Mouse (Mus musculus) NIH3T3 (cell line): ENCODE measurements around the gene Kat5.

ENCODE experiments used
- DNase-seq: peaks from one replicate; pipeline ENCODE4 v3.0.0-alpha.2; 2012; ENCODE audit warnings: low read depth

The Kat5 gene

DNA sequence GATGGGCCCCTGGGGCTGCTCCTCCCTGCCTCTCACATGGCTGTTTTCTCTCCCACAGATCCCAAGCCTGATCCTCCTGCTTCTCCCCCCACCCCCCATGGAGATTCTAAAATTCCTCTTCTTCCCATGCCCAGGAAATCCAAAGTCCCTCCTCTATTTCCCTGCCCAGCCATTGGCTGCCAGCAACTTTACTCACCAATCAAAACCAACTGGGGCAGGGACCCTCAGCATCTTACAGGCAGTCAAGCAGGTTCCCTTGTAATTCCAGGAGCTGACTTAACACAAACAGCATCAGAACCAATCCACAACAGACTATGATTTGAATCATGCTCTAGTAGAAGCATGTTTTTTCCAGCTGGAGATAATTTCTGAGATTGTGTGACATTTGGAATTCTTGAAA, 19.9 kb upstream of the Kat5 start:
- DNase-seq = no peak

DNA sequence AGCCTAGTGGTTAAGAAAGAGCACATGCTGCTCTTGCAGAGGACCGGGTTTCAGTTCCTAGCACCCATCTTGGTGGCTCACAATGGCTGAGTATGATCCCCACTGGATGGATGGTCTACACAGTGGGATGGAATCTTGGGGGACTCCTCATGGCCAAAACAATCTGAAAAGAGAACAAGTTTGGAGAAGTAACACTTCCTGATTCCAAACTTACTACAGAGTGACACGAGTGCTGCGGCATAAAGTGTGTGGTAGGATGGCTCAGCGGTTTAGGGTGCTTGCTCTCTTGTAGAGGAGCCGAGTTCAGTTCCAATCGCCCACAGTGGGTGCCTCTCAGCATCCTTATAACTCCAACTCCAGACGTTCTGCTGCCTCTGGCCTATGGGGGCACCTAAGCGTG, 15.3 kb upstream of the Kat5 start:
- DNase-seq = no peak

DNA sequence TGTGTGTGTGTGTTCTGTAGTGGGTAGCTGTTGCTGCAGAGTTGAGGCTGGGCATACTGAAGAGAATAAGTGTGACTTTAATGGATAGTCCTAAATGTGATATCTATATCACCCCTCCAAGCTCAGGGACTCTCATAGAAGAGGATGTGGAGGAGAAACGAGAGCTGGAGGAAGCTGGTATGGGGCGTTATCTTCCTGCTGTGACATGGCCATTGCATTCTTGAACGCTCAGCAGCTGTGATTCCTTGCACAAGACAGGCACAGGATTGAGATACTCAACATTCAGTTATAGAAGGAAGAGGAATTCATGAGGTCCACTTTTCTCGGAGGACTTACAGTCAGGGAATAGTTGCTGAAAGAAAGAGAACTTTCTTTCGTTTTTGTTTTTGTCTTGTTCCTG, 11.8 kb upstream of the Kat5 start:
- no peak for DNase-seq

DNA sequence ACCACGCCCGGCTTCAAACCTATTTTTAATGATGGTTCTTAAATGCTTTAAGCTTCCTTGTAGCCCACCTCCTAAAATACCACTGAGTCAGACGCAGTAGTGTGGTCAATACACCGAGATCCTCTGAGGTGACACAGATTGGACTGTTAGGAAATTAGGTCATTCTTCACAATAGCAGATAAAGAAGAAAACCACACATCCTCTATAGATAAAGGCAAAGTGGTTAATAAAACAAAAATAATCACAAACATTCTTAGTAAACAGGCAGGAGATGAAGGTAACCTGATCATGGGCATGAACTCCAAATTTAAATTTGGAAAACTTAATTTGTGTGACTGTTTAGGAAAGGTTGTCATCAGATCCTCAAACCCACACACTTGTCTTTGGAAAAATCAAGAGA, 10.0 kb upstream of the Kat5 start:
- DNase-seq = no peak

DNA sequence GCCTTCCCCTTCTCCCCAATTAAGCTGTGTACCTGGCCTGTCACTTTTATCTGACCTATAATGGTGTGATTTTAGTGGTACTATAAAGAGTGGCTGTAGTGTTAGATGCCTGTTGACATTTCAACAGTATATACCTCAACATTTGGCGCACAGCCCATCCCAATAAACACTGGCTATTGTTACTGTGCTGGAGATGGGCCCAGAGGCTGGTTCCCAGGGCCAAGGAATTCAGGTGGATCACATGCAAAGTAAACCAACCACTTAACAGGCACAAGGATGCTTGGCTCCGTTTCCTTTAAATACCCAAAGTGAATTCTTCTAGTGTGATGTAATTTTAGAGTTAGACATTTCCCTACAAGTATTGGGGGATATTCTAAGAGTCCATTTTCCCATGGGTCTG, 4.9 kb upstream of the Kat5 start:
- DNase-seq = peak; percentile 68

DNA sequence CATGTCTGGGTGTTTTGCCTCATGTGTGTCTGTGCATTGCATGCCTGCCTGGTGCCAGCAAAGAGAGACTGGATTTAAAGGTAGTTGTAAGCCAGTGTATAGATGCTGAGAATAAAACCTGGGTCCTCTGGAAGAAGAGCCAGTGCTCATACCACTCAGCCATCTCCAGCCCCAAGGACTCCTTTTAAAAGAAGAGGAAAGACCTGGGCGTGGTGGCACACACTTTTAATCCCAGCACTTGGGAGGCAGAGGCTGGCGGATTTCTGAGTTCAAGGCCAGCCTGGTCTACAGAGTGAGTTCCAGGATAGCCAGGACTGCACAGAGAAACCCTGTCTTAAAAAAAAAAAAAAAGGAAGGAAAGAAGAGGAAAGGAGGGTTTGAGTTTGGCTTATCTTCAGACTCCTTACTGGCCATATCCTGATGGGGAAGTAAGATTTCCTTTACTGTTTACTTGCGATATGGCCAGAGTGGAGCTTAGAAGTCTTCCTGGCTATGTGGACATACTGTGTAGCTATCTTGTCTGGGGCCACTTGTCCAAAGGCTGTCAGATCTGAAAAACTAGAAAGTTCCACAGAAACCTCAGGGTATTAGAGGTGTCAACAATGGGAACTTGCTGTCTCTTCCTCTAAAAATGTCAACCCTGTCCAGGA, 2.9 kb upstream of the Kat5 start:
- DNase-seq = no peak

DNA sequence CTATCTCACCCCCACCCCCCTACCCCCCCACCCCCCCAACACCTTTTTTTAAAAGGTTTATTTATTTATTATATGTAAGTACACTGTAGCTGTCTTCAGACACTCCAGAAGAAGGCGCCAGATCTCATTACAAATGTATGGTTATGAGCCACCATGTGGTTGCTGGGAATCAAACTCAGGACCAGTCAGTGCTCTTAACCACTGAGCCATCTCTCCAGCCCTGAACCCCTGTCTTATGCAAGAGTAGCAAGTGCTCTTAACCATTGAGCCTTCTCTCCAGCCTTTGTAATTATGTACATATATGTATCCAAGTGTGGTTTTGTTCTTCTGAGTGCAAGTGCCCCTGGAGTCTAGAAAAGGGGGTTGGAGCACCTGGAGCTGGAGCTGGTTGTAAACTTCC, 1.9 kb upstream of the Kat5 start:
- DNase-seq = peak; percentile 50

DNA sequence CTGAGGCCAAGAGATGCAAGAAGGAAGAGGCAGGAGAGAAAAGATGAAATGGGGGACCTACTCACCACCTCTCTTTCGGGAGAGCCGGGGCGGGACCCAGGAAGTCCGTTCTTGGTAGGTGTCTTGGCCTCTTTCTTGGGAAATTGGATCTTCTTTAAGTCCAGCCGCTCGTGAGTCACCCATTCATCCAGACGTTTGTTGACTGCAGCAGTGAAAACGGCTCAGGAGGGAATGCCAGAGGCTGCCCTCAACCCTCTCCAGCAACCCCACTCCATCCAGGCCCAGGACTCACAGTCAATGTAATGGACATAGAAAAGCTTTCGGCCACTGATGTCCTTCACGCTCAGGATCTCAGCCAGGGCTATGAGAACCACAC, 878 bp downstream of the Kat5 start:
- peak; percentile 76 for DNase-seq

DNA sequence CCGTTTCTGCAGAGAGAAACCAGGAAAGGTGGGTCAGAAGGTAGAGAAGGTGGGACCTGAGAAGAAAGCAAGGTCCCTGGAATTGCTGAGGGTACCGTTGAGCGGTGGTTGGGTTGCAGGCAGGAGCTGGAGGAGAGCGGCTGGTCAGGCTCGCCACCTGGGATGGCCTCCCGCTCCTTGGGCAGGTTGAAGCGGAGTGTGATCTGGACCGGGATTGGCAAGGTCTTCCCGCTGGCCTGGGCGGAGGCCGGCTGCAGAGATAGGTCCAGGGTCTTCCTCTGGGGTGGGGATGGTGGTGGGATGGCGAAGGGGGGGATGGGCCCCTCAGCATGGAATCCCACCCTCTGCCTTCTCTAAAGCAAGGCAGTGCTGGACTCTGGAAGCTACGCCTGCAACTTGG, 1.3 kb downstream of the Kat5 start:
- no peak for DNase-seq

DNA sequence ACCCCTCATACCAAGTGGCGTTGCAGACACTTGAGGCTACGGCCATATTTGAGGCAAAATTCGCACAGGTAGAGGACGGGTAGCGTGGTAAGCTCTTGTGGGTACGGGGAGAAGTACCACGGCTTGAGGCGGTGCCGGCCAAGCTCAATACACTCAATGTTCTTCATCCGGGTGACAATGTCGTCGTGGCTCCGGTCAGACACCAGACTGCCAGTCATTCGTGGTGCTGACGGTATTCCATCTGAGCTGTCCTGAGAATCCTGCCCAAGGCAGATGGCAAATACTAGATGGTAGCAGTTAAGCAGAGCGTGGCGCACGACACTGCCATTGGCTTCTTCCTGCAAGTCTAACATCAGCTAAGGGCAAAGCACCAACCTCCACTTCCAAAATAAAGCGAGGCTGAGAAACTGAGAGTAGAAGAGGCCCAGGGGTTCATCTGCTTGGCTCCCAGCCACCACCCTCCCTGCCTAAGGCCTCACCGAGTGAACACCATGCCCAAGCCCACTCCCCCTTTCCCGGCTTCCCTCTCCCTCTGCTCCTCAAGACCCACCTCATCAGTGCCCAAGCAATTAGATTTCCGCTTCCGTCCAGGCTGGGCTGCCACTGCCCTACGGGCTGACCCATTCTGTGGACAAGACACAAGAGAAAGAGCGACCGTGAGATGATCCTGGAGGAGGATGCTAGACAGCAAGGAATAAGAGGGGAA, 2.2 kb downstream of the Kat5 start:
- no peak for DNase-seq

DNA sequence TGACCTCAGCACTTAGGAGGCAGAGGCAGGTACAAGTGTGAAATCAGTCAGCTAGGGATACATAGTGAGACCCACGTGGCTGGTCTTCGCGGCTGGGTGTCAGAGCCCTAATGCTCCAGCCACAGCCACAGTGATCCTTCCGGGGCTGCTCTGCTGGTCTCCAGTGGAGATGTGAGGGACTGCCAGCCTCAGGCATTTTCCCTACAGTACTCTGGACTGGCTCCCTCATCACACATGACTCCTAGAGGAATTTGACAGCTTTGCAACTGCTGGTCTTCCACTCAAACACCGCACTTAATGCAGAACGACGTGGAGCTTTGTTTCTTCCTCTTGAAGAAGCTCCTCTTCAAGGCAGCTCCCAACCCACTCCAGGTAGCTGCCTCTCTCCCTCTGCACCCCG, 3.8 kb downstream of the Kat5 start:
- no peak for DNase-seq

DNA sequence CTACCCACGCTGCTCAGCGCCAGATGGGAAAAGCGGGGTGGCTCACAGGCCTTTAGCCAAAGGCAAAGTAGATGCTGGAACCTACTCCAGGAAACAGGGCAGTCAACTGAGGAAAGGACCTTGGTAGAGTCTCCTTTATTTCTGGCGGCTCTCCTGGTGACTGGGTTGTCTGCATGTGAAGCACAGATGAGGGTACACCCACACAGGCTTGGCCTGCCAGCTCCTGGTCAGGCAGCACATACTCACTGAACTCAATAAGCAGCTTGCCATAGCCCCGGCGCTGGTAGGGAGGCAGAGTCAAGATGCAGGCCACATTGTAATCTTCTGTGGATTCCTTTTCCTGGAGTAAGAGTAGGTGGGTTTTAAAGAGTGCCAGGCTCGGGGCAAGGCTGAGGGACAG, 4.9 kb downstream of the Kat5 start:
- DNase-seq = no peak

DNA sequence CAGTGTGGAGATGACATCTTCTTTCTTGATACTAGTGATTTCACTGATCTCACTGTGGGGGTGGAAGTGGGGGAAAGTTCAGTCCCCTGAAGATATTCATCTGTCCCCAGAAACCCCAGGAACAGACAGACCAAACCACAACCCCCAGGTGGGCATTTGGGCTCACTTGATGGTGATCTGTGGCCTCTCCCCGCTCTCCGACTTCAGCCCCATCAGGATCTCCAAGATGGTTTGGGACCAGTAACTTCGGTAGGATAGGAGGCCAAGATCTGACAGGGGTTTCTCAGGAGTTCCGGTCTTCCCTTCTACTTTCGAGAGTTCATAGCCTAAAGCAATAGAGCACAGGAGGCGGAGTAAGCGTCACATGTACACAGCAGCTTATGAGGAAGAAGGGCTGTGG, 6.4 kb downstream of the Kat5 start:
- no peak for DNase-seq

DNA sequence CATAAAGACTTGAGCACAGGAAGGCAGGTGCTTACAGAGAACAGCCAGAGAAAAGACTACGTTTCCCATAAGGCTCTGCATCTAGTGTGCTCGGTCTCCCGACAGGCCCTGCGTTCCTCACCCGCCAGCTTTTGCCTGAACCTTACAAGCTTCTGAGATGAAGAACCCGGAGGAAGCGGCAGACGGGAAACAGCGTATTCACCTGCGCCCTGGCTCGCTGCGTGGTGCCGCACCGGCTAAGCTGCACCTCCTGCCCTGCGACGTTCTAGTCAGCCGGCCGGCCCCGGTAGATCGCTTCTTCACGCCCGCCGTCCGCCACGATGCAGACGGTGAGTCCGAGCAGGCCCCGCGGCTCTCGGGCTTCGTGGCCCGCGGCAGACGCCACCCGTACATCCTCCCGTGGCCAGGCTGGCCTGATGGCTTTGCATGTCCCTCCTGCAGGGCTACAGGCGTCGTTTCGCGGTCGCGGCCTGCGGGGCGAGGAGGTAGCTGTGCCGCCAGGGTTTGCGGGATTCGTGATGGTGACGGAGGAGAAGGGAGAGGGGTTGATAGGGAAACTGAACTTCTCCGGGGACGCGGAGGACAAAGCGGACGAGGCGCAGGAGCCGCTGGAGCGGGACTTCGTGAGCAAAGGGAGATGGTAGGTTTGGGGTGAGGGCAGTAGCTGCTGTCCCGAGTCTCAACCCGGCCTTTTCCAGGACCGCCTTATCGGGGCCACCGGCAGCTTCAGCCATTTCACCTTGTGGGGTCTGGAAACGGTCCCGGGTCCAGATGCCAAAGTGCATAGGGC, 8.1 kb downstream of the Kat5 start, which contains the start of gene Rnaseh2c:
Gene Rnaseh2c, plus strand, starts transcription at position 122 of the 790 bp plus-strand sequence.
- peak; percentile 85 for DNase-seq

DNA sequence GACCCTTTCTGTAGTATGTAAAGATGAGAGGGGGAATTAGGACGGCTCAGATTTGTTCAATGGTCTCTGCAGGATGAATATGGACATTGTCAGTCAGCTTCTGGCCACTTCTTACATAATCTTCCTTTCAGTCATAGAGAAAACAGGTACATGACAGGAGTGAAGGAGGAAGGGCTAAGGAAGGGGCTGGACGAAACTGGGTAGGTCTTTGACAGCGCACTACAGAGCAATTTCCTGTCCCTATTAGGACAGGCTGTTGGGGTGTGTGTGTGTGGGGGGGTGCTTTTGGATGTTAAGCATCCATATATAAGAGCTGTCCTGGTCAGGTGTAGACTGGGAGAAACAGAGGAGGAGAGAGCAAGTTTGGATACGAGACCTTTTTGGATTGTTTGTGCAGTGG, 10.8 kb downstream of the Kat5 start:
- no peak for DNase-seq

DNA sequence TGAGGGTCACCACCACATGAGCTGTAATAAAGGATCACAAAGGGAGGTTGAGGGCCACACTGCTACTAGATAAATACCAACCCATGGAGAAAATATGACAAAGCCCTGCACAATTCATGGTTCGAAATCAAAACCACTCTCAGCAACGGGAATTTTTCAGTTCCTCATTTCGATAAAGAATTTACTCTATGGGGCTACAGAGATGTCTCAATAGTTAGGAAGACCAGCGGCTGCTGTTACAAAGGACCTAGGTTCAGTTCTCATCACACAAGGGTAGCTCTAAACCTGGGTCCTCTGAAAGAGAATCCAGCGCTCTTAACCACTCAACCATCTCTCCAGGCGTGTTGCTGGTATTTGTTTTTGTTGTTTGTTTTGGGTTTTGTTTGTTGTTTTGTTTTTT, 18.1 kb downstream of the Kat5 start:
- no peak for DNase-seq

DNA sequence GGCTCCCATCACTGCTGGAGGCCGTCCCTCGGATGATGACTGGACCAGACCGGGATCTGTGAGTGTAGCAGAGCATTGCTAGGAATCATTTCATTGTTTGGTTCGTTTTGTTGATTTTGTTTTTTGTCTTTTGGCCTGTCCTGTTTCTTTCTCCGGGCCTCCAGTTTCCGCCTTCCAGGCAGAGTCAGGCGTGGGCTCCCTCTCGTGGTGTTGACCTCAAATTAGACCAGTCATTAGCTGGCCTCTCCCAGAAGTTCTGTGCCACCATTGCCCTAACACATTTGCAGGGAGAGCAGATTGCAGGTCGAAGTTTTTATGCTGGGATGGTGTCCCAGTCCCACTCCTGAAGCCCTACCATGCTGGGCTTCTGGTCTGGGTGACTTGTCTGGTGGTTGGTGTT, 20.9 kb downstream of the Kat5 start:
- DNase-seq = peak; percentile 81

DNA sequence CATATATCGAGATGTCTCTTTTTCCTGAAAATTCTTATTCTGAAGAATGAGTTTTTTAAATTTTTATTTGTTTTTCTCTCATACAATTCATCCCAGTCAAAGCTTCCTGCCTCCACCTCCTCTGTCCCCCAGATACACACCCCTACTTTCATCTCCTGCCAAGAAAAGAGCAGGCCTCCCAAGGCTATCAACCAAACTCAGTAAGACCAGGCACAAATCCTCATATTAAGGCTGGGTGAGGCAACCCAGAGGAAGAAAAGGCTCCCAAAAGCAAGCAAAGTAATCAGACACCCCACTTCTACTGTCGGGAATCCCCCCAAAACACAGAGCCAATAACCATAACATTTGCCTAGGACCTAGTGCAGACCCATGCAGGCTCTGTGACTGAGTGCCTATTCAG, 28.0 kb downstream of the Kat5 start:
- DNase-seq = no peak

DNA sequence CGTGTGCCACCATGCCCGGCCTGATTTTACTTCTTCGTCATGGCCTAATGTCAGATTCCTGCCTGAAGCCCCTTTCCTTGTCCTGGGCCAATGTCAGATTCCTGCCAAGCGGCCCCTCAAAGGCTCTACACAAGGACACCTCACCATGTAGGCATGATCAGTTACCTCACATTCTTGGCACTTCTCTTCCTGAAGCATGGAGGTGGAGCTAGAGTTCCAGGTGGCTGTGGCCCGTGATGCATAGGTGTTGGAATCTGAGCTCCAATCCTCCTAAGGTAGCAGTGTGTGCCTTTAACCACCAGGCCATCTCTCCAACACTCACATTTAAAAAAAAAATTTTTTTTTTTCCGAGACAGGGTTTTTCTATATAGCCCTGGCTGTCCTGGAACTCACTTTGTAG, 29.3 kb downstream of the Kat5 start:
- no peak for DNase-seq

DNA sequence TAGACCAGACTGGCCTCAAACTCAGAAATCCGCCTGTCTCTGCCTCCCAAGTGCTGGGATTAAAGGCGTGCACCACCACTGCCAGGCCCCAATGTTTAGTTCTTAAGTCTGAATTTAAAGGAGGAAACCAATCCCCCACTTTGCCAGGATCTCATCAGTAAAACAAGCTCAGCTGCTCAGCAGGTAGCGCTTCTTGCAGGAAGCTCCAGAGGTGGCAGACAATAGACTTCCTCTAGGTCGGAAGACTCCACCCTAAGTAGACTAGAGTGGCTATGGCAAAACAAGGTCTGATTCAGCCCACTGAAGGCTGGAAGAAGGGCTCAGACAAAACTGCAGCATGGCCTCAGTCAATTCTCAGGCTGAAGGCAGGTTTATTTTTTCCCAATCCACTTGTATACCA, 30.1 kb downstream of the Kat5 start:
- no peak for DNase-seq

DNA sequence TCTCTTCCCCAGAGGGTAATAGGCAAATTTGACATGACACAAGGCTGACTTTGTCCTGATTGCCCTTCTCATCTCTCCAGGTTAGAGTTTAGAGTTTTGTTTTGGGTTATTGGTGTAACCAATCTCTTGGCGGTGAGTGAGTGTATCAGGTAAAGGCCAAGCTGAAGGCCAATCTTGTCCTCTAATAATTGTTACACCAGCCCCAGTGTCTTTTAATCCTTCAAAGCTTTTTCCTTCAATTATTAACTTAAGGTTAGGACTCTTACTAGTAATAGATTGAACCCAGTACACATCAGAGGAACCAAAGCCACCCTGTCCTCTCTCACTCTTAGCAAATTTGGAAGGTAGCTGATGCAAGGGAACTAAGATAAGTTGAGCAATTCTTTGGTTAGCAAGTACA, 34.7 kb downstream of the Kat5 start:
- no peak for DNase-seq

DNA sequence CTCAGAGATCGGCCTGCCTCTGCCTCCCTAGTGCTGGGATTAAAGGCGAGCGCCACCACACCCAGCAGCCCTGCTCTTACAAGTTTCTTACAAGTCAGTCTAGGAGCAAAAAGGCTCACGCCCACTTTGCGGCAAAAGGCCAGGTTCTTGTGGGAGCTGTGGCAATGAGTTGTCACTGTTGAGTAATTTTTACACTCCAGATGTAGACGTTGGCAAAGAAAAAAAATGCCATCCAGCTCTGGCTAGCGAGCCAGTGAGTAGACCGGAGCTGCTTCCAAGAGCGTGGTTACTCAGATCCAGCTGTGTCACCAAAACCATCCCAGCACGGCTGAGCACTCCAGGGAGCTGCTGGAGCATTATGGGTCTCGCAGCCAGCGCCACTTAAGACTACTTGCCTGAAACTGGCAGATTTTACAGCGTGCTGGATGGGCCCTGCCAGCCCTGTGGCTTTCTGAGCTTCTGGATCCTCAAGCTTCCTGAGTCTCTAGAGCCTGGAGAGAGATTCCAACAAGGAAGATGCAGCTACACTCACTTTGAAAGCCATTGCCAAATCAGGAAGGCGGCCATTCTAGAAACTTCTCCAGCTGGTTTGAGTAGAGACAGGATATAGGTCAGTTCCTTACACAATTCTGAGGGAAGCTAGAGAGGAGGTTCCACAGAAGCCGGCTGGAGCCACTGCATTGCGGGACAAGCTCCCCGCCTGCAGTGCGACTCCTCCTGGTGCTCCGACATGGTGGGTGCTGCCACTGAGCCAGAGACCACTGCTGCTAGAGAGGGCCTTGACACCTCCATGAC, 37.5 kb downstream of the Kat5 start:
- peak; percentile 98 for DNase-seq

DNA sequence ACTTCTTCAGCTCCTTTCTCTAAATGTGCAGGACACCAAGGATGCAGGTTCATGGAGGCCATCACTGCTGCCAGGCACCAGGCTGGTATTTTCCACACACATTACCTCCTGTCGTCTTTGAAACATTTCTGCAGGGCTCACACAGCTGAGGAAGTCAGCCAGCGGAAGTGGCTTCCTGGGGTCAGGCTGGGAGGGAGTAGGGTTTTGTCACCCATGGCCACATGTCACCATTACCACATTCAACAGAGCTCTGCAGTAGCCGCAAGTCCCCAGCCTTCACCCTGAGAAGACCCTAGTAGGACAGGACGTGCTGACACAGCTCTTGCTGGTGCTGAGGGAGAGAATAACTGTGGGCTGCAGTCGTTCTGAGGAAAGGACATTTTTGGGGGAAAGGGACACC, 38.2 kb downstream of the Kat5 start:
- no peak for DNase-seq
